Mouse (Mus musculus) T-helper 17 cell (primary cell): ENCODE measurements around the gene Snx25.

ENCODE experiments used
- in situ Hi-C, 2 experiments: fragments of 300-600 bp; cut with MboI, MseI; formaldehyde crosslinking; loops; 1 replicate in 1 of 2; 2 replicates in 1 of 2; pipeline ENCODE4 v1.15.1; 2025; ENCODE audit warnings: high pct_unique_total_duplicates in 2 of 2

The Snx25 gene

DNA sequence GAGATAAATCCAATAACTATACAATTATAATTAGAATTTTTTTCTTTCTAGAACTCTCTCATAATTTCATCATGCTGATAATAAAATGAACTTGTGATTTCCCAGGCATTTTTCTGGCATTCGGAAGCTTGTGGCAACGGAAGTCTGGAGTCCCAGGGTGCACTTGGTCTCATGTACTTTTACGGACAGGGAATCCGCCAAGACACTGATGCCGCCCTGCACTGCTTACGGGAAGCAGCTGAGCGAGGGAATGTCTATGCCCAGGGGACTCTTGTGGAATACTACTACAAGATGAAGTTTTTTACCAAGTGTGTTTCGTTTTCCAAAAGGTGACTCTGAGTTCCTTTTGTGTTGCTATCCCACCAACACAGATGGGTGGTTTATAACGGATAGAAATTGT lies 129.2 kb downstream of the Snx25 start:
- in situ Hi-C loops = no loop called here

DNA sequence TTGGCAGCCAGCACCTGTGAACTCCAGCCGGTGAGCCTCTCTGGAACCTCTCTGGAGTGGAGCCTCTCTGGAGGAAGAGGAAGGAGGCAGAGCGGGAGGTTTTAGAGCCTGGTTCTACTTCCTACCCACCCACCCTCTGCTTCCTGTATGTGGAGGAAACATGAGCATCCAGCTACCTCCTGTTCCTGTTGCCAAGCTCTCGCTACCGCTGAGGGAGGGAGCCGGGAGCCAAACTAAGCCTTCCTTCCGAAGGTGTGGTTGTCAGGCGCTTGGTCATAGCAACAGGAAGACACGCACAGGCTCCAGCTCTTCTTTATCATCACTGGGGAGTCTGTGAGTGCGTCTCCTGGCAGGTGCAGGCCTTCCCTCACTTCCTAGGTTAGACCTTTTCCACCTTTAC lies 129.8 kb downstream of the Snx25 start:
- in situ Hi-C loops = no loop called here

DNA sequence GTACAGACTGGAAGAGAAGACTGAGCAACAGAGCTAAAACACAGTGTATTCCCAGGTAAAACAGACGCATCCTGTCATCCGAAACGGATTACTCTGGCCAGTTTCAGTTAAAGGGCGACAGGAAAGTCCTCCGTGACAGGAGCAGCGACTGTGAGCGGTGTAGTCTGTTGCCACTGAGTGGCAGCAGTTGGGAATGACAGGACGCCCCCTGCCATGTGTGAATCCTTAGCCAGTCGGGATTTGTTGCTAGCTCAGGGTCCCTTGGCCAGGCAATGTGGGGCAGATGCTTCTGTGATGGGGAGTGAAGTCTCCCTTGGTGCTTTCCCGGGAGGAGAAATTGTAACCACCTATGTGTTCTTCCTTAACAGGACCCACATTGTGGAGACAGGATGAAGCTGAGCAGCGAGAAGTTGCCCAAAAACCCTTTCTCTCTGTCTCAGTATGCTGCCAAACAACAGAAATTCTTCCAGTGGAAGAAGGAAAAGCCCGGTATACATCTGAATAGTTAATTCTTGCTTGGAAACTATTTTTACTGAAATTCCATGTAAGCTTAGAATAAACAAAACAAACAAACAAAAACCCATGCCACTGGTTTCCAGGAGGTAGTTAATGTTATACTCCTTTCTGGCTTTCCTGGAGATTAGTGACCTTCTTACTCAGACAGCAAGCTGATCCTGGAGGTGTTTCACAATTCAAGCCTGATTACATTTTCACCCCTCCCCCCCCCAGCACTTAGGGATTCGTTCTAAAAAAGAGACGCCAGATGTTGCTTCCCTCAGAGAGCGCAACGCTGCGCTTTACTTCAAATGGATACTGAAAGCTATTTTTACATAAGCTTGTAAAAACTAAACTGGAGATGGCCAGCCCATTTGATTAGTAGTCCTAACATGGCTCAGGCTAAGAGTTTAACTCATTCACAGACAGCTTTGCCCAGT lies 140.9 kb downstream of the Snx25 start:
- in situ Hi-C loops = no loop called here

DNA sequence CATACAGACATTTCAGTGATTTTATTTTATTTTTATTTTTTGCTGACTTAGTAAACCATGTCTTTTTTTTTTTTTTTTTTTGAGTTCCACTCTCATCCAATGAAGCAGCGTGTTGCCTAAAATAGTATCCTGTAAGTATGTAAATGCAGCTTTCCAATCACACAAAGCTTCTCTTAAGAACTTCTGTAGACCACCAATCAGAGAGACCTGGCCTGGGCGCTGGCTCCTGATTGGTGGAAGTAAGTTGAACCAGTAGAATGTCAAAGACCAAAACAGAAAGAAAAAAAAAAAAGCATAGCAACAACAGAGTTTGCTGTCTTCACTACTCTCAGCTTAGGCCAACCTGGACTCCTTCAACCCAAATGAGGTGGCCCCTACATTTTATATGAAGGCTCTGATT lies 141.7 kb downstream of the Snx25 start:
- in situ Hi-C loops = no loop called here

DNA sequence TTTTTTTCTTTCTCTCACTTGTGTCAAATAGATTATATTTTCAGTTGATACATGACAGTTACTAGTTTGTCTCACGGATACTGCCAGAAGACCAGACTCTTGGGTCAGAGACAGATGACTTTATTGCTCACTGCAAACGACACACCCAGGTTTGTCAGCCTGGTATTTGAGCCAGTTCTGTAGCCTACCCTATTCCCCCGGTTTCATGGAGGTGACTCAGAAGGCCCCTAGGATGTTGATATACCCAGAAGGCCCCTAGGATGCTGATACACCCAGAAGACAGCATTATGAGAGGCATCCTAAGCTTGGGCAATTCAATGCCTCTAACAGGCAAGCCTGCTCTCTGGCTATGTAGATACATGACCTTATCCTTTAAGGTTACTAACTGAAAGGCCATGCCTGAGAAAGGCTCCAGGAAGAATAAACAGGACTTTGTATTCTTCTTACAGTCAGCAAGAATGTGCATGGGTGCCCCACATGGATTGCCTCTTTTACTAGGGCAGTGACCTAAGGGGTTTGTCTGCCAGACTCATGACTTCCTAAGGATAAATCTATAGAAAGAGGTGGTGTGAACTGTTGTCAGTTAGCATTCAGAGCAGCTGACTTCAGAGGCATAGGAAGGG lies 144.8 kb downstream of the Snx25 start:
- in situ Hi-C loops = loop anchor here in 1 of 2 experiments (10.0 kb wide), 1 partner anchor 158 kb away; no protein-coding TSS in a partner anchor

DNA sequence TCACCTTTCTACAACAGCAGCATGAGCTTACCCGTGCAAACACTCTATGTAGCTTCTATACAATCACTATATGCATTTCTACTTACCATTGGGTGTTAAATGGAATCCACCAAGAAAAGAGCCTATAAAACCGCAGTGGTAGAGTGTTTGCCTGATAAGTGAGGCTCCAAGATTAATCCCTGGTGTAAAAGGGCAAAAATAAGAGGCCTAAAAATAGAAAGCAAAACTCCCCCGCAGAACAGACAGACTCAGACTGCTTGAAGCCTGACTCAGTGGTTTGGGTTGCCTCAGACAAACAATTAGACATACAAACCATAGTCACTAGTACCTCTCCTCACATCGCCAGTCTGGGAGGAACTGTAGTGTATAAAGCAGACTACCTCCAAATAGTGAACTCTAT lies 146.4 kb downstream of the Snx25 start, which contains the start of gene Ankrd37:
Gene Ankrd37, minus strand, starts transcription at position 112 of the 400 bp plus-strand sequence.
- in situ Hi-C loops = loop anchor here in 1 of 2 experiments (10.0 kb wide), 1 partner anchor 159 kb away; no protein-coding TSS in a partner anchor

DNA sequence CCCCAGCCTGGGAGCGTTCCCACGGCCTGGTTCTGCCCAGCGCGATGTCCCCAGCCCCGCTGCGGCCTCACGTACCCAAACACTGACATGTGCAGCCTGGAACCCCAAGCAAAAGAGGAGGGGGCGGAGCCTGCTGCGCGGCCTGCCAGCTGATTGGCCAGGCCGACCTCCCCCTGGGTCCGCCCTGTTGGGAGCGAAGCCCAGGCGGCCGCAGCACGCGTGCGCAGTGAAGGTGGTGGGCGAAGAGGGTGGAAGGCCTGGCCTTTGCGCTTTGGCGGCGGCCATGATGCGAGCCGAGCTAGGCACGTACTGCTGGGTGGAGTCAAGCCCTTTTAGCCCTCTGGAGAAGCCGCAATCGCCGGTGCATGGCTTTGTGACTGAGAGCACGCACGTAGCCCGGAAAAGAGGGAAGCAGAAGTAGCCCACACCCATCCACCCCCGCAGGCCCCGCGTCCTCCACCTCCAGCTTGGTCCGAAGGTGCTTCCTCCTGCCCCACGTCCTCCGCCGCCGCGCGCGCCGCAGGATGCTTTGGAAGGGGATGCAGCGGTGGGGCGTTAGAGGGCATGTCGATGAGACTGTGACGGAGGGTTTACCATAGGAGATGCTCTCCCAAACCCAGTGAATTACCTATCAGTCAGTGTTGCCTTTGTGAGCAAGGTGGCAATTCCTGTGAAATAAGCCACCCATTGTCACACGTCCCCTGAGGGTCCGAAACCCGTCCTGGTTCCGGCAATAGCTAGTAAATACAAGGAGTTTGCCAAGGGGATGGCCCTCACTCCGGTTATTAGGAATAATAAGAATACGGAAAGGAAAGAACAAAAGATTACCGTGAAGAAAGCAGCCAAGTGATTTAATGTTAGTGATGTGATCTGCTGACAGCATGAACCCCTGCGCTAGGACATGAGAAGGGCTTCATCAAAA lies 151.9 kb downstream of the Snx25 start:
- in situ Hi-C loops = loop anchor here (10.0 to 25.0 kb wide), 8 partner anchors 135 to 1712 kb away; partner anchors contain the start of genes Acsl1 (in 1 of the 2), Cdkn2aip (in 1 of the 2), Cenpu (in 1 of the 2) and Ing2 (in 1 of the 2)

DNA sequence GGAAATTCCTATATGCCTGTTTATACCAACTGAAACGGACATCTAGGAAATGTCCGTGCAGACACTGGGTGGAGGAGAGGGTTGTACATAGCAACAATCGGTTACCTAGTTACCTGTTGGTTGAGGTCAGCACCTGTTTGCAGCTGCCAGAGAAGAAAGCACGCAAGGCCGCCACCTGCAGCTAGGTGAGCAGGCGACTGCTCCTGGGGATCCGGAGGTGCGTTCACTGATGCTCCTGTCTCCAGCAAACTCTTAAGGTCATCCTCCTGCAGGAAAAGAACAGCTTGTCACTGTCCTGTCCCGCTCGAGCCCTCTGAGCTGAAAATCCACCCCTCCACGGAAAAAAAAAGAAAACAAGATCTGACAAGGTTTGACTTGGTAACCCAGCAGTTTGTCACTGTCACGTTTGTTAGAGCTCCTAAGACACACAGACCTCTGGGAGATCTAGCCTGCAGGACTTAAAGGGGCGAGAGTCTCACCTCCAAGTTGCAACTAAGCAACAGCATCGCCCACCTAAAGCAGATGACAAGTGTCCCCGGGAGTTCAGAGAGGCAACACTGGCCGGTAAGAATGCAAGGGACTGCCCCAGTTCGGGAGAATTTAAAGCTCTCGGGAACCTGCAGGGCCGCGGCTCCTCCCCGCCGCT lies 152.7 kb downstream of the Snx25 start, which contains the start of gene Lrp2bp:
Gene Lrp2bp, plus strand, starts transcription at position 166 of the 646 bp plus-strand sequence.
- in situ Hi-C loops = loop anchor here (10.0 to 25.0 kb wide), 7 partner anchors 136 to 1713 kb away; partner anchors contain the start of genes Acsl1 (in 1 of the 2), Cdkn2aip (in 1 of the 2), Cenpu (in 1 of the 2) and Ing2 (in 1 of the 2)

DNA sequence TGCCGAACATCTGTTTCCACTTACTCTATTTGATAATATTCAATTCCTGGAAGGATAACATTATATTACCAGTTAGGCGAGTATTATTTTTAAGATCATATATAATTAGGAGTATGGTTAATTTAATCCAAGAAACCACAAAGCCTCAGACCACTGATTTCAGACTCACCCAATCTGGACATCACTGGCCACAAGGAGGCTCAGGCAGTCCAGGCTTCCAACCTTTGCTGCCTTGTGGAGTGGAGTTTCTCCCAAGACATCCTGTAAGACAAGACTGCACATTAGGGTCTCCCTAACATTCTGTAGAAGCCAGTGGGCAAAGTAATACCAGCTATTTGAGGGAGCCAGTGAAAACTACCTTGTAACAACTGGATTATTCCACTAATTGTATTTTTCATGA lies 153.7 kb downstream of the Snx25 start:
- in situ Hi-C loops = loop anchor here (10.0 to 25.0 kb wide), 7 partner anchors 137 to 1714 kb away; partner anchors contain the start of genes Acsl1 (in 1 of the 2), Cdkn2aip (in 1 of the 2), Cenpu (in 1 of the 2) and Ing2 (in 1 of the 2)

DNA sequence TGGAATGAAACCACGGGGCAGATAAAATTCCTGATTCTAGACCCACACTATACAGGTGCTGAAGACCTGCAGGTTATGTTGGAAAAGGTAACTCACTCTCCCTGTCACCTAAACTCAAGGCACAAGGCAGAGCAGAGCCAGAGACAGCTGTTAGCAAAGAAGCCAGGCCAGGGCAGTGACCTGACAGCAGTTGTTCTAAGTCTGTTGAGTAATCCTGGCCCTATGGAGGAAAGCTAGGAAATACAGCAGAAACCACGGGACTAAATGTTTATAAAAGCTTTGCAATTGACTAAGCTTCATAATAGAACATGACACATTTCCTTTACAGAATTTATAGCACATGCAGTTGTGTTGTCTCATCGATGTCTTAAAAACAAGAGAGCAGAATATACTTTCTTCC lies 156.4 kb downstream of the Snx25 start:
- in situ Hi-C loops = loop anchor here (10.0 to 25.0 kb wide), 7 partner anchors 139 to 1717 kb away; partner anchors contain the start of genes Acsl1 (in 1 of the 2), Cdkn2aip (in 1 of the 2), Cenpu (in 1 of the 2) and Ing2 (in 1 of the 2)

DNA sequence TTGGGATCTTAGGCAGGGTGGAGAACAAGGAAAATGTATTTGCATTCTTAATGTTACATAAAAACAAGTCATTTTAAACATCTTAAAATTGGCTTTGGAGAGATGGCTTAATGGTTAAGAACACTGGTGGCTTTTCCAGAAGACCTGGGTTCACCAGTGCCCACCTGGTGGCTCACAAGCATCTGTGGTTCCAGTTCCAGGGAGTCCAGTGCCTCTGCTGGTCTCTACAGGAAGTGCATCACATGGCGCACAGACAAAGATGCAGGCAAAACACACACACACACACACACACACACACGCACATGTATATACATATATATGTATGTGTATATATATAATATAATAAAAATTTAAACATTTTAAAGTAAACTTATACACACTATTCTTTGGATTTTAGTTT lies 157.8 kb downstream of the Snx25 start:
- in situ Hi-C loops = loop anchor here (10.0 to 25.0 kb wide), 7 partner anchors 141 to 1718 kb away; partner anchors contain the start of genes Acsl1 (in 1 of the 2), Cdkn2aip (in 1 of the 2), Cenpu (in 1 of the 2) and Ing2 (in 1 of the 2)

DNA sequence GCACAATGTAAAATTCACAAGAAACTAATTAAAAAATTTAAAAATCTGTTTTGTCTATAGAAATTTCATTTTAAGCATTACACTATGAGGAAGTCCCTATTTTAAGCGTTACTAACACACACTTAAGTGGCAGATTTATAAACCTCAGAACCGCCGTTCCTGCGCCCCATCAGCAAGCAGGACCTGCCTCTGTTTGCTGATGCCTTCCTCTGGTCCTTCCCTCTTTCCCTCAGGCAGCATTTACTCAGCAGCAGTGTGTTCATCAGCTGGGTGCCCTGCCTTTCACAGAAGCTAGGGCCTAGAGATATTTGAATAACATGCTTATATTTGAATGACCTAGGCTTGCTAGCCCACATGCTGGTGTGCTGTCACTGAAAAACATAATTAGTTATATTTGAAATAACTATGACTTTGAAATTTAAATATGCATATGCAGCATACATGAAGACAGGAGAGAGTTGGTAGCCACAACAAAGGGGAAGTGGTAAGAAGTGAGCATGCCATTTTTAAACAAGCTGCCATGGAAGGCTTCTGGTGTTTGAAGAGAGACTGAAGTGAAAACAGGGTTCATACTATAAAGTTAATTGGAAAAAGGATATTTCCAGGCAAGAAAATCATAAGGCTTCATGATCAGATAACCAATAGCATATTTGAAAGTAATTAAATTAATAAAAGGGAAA lies 161.2 kb downstream of the Snx25 start:
- in situ Hi-C loops = loop anchor here (10.0 to 25.0 kb wide), 7 partner anchors 144 to 1722 kb away; partner anchors contain the start of genes Acsl1 (in 1 of the 2), Cdkn2aip (in 1 of the 2), Cenpu (in 1 of the 2) and Ing2 (in 1 of the 2)

DNA sequence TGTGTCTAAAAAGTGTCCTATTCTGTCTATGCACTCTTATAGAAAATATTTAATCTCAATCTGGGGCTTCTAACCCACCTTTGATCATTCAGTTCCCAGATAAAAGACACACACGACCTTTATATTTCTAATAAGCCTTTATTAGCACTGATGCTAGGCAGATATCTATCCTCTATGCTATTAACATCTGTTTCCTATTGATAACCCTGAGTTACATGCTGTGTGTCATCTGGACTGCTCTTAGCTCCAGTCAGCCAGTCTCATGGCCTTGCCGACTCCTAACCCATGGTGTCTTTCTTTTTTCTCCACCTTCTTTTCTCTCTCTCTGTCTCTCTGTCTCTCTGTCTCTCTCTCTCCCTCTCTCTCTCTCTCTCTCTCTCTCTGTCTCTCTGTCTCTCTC lies 163.8 kb downstream of the Snx25 start:
- in situ Hi-C loops = loop anchor here (25.0 kb wide), 5 partner anchors 474 to 1724 kb away; partner anchors contain the start of genes Acsl1 (in 1 of the 2), Cdkn2aip (in 1 of the 2), Ing2 (in 1 of the 2) and Rwdd4a (in 1 of the 2)

DNA sequence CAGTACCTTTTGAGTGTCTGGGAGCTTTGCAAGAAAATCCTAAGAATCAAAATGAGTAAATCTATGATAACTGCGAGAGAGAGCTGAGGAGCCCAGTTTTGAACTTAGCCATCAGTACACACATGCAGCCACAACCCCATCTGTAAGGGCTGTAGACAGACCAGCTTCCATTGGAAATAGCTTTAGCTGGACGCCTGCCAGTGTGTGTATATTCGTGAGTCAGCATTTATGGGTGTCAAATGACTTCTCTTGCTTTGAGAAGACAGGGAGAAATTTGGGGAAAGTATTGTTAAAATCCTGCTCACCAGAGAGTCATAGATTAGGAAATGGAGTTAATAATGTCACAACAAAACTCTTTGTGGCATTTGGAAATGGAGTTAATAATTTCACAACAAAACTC lies 165.3 kb downstream of the Snx25 start:
- in situ Hi-C loops = loop anchor here (25.0 kb wide), 5 partner anchors 476 to 1726 kb away; partner anchors contain the start of genes Acsl1 (in 1 of the 2), Cdkn2aip (in 1 of the 2), Ing2 (in 1 of the 2) and Rwdd4a (in 1 of the 2)
